Mouse (Mus musculus): ENCODE measurements around the gene 5830411N06Rik. TPM values are rescaled to one million over a fixed set of nuclear protein-coding genes. Genes with fewer than 3 reads are reported as not detected.

5830411N06Rik gene
- polyA plus RNA-seq (2015; fragmentation: Nextera tagmentation; extraction: Ambion mirVana) = not detected in 2 replicates

- Histone ChIP-seq H3K9ac (no peak within 1 kb of the TSS), H3K36me3 (no peaks in the 10 kb centered on the region), H3K9me3 (peaks cover 2% of the 10 kb centered on the region), H3K4me2 (no peak within 1 kb of the TSS), H3K27ac (no peak within 1 kb of the TSS), H3K4me3 (no peak within 1 kb of the TSS), H3K4me1 (replicated peaks) (no peaks in the 10 kb centered on the region), H3K27me3 (no peaks in the 10 kb centered on the region)
- WGBS = 93% methylated on average over 4 of the region's 4 CpGs
- no peak for ATAC-seq (ENCODE audit: low FRiP score)
Observed at GRCm38 (mm10) chr7:140247216-140247615, at the start of gene 5830411N06Rik. Gene 5830411N06Rik (plus strand): TSS chr7:140247284.

DNA sequence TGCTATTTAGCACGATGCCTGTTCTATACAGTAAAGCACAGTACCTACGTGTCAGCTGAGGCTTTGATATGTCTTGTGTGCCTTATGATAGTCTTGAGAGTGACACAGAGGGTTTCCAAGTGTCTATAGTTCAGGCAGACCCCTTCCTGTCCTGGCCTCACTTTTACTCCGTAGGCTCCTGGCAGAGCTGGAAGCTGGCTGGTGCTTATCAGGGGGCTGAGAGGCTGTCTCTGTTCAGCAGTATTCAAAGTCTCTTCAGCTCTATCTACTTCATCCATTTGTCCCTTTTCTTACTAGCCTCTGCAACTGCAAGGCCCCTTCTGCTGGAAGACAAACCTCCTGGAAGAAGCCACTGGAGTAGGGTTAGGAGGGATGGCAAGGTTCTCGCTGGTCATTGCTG lies 46.0 kb upstream of the 5830411N06Rik start:
- WGBS = 92% methylated on average over 4 of the region's 4 CpGs
- Histone ChIP-seq H3K4me1 (replicated peaks) (no peaks in the 10 kb centered on the region), H3K9ac (no peak overlapping the region), H3K4me3 (no peak overlapping the region), H3K9me3 (no peaks in the 10 kb centered on the region), H3K4me2 (no peak overlapping the region), H3K27me3 (no peaks in the 10 kb centered on the region), H3K36me3 (no peaks in the 10 kb centered on the region), H3K27ac (no peak overlapping the region)
- no peak for ATAC-seq (ENCODE audit: low FRiP score)

GRCm38 (mm10) chr7:140205864-140206263 lies 41.2 kb upstream of the 5830411N06Rik start, which contains the start of gene Olfr524:
Gene Olfr524 (minus strand): TSS chr7:140205964.
- no peak within 1 kb of the TSS for H3K27ac ChIP-seq
- H3K9ac ChIP-seq = no peak within 1 kb of the TSS
- no peak within 1 kb of the TSS for H3K4me3 ChIP-seq
- H3K36me3 ChIP-seq = no peaks in the 10 kb centered on the region
- no peaks in the 10 kb centered on the region for H3K9me3 ChIP-seq
- ATAC-seq (ENCODE audit: low FRiP score) = no peak
- no peaks in the 10 kb centered on the region for H3K4me1 ChIP-seq (replicated peaks)
- no peaks in the 10 kb centered on the region for H3K27me3 ChIP-seq
- H3K4me2 ChIP-seq = no peak within 1 kb of the TSS

- Histone ChIP-seq H3K9ac (no peak overlapping the region), H3K4me1 (replicated peaks) (no peaks in the 10 kb centered on the region), H3K36me3 (no peaks in the 10 kb centered on the region), H3K9me3 (no peaks in the 10 kb centered on the region), H3K4me3 (no peak overlapping the region), H3K27me3 (no peaks in the 10 kb centered on the region), H3K4me2 (no peak overlapping the region), H3K27ac (no peak overlapping the region)
- no peak for ATAC-seq (ENCODE audit: low FRiP score)
- WGBS = 87% methylated on average over 3 of the region's 3 CpGs
Observed at GRCm38 (mm10) chr7:140206904-140207303, 40.2 kb upstream of the 5830411N06Rik start.

- 80% methylated on average over 8 of the region's 8 CpGs for WGBS
Observed at GRCm38 (mm10) chr7:140208153-140208552, 38.9 kb upstream of the 5830411N06Rik start.

DNA sequence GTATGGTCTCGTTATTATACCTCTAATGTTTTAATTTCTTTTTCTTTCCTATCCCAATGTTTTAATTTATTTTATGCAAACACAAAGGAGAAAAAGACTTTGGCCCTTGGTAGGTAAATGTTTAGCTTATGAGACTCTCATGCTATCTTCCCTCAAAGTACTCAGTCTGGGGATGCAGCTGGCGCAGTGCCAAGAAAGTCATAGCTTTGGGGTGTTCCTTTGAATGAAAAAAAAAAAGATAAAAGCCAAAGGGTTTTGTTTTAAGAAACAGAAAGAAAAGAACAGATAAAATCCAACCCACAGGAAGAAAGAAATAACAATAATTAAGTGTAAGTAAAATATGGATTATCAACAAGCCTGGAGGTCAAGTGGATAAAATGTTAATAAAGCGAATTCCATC lies 38.4 kb upstream of the 5830411N06Rik start:
- Histone ChIP-seq H3K36me3 (no peaks in the 10 kb centered on the region), H3K4me1 (replicated peaks) (no peaks in the 10 kb centered on the region), H3K9me3 (no peaks in the 10 kb centered on the region), H3K9ac (no peak overlapping the region), H3K27me3 (no peaks in the 10 kb centered on the region), H3K4me2 (no peak overlapping the region), H3K4me3 (no peak overlapping the region), H3K27ac (no peak overlapping the region)
- 84% methylated on average over 3 of the region's 3 CpGs for WGBS
- ATAC-seq (ENCODE audit: low FRiP score) = no peak

More at GRCm38 (mm10) chr7:140208153-140208552, 38.9 kb upstream of the 5830411N06Rik start:
- no peak for ATAC-seq (ENCODE audit: low FRiP score)
- H3K27ac ChIP-seq = no peak overlapping the region
- H3K36me3 ChIP-seq = no peaks in the 10 kb centered on the region
- no peak overlapping the region for H3K4me2 ChIP-seq
- H3K27me3 ChIP-seq = no peaks in the 10 kb centered on the region
- H3K4me3 ChIP-seq = no peak overlapping the region
- no peaks in the 10 kb centered on the region for H3K4me1 ChIP-seq (replicated peaks)
- H3K9me3 ChIP-seq = no peaks in the 10 kb centered on the region
- no peak overlapping the region for H3K9ac ChIP-seq

GRCm38 (mm10) chr7:140213841-140214240 lies 33.2 kb upstream of the 5830411N06Rik start:
- H3K4me1 ChIP-seq (replicated peaks) = no peaks in the 10 kb centered on the region
- 89% methylated on average over 5 of the region's 5 CpGs for WGBS
- ATAC-seq (ENCODE audit: low FRiP score) = no peak

DNA sequence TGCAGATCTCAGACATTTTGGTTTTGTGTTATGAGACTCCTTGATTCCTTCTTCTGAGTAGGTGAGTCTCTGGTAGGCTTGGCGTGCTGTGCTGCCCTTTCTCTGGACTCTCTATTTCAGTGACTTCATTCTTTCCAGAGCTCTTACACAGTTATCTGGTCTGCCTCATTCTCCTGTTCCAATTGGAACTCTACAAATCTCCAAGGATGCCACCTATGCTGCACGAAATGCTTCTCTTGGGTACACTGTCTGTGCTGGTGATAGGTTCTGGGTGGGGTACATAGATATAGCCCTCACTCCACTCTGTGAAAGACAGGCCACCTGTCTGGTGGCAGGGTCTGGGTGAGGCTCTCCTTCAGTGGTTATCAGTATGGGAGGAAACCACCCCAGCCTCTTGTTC lies 29.1 kb upstream of the 5830411N06Rik start, which contains the start of gene Cd163l1:
Cd163l1 (plus strand) TSS at position 301 of the 400 bp plus-strand sequence.
- Histone ChIP-seq H3K9ac (no peak within 1 kb of the TSS), H3K27ac (no peak within 1 kb of the TSS), H3K36me3 (no peaks in the 10 kb centered on the region), H3K4me2 (no peak within 1 kb of the TSS), H3K27me3 (no peaks in the 10 kb centered on the region), H3K4me3 (no peak within 1 kb of the TSS), H3K9me3 (no peaks in the 10 kb centered on the region), H3K4me1 (replicated peaks) (no peaks in the 10 kb centered on the region)
- no peak for ATAC-seq (ENCODE audit: low FRiP score)
- 85% methylated on average over 2 of the region's 2 CpGs for WGBS

More at GRCm38 (mm10) chr7:140213841-140214240, 33.2 kb upstream of the 5830411N06Rik start:
- H3K4me2 ChIP-seq = no peak overlapping the region
- no peak overlapping the region for H3K4me3 ChIP-seq
- no peaks in the 10 kb centered on the region for H3K36me3 ChIP-seq
- no peaks in the 10 kb centered on the region for H3K9me3 ChIP-seq
- H3K27ac ChIP-seq = no peak overlapping the region
- H3K27me3 ChIP-seq = no peaks in the 10 kb centered on the region
- no peak overlapping the region for H3K9ac ChIP-seq

DNA sequence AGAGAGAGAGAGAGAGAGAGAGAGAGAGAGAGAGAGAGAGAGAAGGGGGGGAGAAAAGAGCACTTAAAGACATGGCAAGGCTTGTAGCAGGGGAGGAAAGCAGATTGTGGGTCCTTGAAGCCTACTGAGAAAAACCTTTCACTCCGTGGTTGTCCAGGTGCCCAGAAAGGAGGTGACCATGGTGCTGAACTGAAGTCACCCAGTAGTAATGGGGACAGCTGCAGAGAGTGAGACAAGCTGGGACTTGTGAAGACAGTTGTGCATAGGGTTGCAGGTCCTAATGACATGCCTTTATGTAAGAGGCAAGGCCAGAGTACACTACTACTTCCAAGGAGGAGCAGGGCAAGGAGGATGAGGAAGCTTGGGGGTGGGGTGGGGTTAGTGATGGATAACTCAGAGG lies 27.8 kb upstream of the 5830411N06Rik start:
- H3K9ac ChIP-seq = no peak overlapping the region
- no peaks in the 10 kb centered on the region for H3K27me3 ChIP-seq
- no peaks in the 10 kb centered on the region for H3K4me1 ChIP-seq (replicated peaks)
- no peak overlapping the region for H3K4me3 ChIP-seq
- no peak overlapping the region for H3K4me2 ChIP-seq
- H3K27ac ChIP-seq = no peak overlapping the region
- no peak for ATAC-seq (ENCODE audit: low FRiP score)
- H3K36me3 ChIP-seq = no peaks in the 10 kb centered on the region
- H3K9me3 ChIP-seq = no peaks in the 10 kb centered on the region
- WGBS = 30% methylated on average over 1 of the region's 1 CpGs

DNA sequence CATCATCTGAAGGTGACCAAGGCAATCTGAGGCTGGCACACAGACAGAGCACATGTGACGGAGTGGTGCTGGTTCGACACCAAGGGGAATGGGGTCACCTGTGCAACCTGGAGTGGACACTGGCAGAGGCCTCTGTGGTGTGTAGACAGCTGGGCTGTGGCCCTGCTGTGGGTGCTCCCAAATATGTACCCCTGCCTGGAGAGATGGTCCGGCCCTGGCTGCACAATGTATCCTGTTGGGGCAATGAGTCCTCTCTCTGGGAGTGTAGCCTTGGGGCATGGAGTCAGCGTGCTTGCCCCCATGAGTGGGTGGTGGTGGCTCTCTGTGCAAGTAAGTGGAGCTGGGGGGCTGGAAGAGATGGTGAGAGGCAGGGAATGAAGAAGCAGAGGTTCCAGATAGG lies 26.7 kb upstream of the 5830411N06Rik start:
- WGBS = 93% methylated on average over 4 of the region's 4 CpGs
- no peak overlapping the region for H3K9ac ChIP-seq
- H3K27ac ChIP-seq = no peak overlapping the region
- no peaks in the 10 kb centered on the region for H3K4me1 ChIP-seq (replicated peaks)
- no peak for ATAC-seq (ENCODE audit: low FRiP score)
- no peaks in the 10 kb centered on the region for H3K36me3 ChIP-seq
- H3K4me2 ChIP-seq = no peak overlapping the region
- H3K27me3 ChIP-seq = no peaks in the 10 kb centered on the region
- H3K4me3 ChIP-seq = no peak overlapping the region
- no peaks in the 10 kb centered on the region for H3K9me3 ChIP-seq

DNA sequence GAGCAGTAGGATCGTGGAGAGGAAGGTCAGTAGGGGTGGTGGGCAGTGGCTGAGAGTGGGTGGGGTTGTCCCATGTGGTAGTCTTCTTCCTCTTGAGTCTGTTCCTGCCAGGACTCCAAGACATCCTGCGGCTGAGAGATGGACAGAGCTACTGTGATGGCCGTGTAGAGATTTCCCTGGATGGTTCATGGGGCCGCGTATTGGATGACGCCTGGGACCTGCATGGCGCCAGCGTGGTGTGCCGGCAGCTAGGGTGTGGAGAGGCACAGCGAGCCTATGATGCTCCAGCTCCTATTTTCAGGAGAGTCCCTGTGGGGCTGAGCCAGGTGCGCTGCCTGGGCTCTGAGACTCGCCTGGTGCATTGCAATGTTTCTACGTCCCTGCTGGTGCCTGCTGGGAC lies 22.9 kb upstream of the 5830411N06Rik start:
- ATAC-seq (ENCODE audit: low FRiP score) = no peak
- no peaks in the 10 kb centered on the region for H3K9me3 ChIP-seq
- H3K4me2 ChIP-seq = no peak overlapping the region
- 90% methylated on average over 13 of the region's 13 CpGs for WGBS
- no peaks in the 10 kb centered on the region for H3K27me3 ChIP-seq
- no peak overlapping the region for H3K27ac ChIP-seq
- no peak overlapping the region for H3K9ac ChIP-seq
- no peaks in the 10 kb centered on the region for H3K4me1 ChIP-seq (replicated peaks)
- no peaks in the 10 kb centered on the region for H3K36me3 ChIP-seq
- no peak overlapping the region for H3K4me3 ChIP-seq

- no peak overlapping the region for H3K9ac ChIP-seq
- no peaks in the 10 kb centered on the region for H3K36me3 ChIP-seq
- H3K9me3 ChIP-seq = no peaks in the 10 kb centered on the region
- ATAC-seq (ENCODE audit: low FRiP score) = no peak
- WGBS = 82% methylated on average over 13 of the region's 13 CpGs
- no peak overlapping the region for H3K4me3 ChIP-seq
- no peaks in the 10 kb centered on the region for H3K4me1 ChIP-seq (replicated peaks)
- H3K27me3 ChIP-seq = no peaks in the 10 kb centered on the region
- H3K4me2 ChIP-seq = no peak overlapping the region
- no peak overlapping the region for H3K27ac ChIP-seq
Observed at GRCm38 (mm10) chr7:140228476-140228875, 18.6 kb upstream of the 5830411N06Rik start.

DNA sequence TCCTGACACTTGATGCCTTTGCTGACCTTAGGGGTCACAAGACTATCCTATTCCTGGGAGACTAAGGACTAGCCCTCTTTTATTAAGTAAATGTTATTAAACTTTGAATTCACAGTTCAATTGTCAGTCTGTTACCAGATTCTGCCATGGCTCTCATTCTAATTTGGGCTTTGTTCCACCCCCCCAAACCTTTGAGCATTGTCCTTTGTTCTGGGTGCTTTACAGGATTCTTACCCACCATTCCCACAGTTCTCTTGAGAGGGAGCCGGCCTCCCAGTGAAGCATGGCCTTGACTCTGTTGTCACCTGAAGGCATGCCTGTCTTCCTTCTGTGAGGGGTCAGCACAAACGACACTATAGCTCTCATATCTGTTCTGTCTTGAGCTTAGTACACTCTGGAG lies 16.1 kb upstream of the 5830411N06Rik start:
- no peak overlapping the region for H3K4me2 ChIP-seq
- H3K4me3 ChIP-seq = no peak overlapping the region
- no peaks in the 10 kb centered on the region for H3K4me1 ChIP-seq (replicated peaks)
- H3K27ac ChIP-seq = no peak overlapping the region
- H3K36me3 ChIP-seq = no peaks in the 10 kb centered on the region
- no peaks in the 10 kb centered on the region for H3K27me3 ChIP-seq
- ATAC-seq (ENCODE audit: low FRiP score) = no peak
- H3K9me3 ChIP-seq = no peaks in the 10 kb centered on the region
- WGBS = 57% methylated on average over 2 of the region's 2 CpGs
- H3K9ac ChIP-seq = no peak overlapping the region
